Mouse (Mus musculus): ENCODE data around the gene Cdh26. TPM values are rescaled to one million over a fixed set of nuclear protein-coding genes. Genes with fewer than 3 reads are reported as not detected.

The Cdh26 gene
- polyA plus RNA-seq, 1 experiment, result 0.06 TPM

DNA sequence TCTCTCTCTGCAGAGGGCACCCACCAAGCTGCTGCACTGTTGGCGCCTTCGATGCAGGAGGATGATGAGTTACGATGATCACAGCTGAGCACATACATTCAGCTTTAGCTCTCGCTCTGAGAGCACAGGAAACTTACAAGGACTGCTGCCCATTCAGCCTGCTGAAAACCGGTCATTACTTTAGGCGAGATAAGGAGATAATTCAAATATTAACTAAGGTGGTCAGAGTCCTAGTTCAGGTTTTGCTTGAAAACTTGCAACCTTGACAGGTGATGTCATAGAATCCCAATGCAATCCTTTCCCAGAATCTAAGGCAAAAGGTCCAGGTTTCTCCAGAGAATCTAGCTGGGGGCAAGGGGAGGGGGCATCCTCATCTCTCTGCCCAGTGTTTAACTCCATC, 905 bp upstream of the Cdh26 start:
- TF ChIP-seq CTCF (IDR thresholded peaks at IDR 0.05; ENCODE audit: extremely low read depth, insufficient read length, insufficient replicate concordance, low read depth, low read length) (no peak), POLR2A (IDR thresholded peaks at IDR 0.05; ENCODE audit: low read depth, low read length) (no peak)
- WGBS, result 27% methylated on average over 6 of the region's 6 CpGs
- peaks cover 6% of the 10 kb centered on the region; the same call in 1 of the 2 replicates for H3K4me1 ChIP-seq (ENCODE audit: control insufficient read depth, insufficient read depth, insufficient read length, low read length)
- H3K4me3 ChIP-seq (ENCODE audit: low read depth, low read length), result no peak overlapping the region
- no peaks in the 10 kb centered on the region for H3K27me3 ChIP-seq (ENCODE audit: control insufficient read depth, insufficient read depth, low read length)
- H3K36me3 ChIP-seq (ENCODE audit: control insufficient read depth, insufficient read depth, low read length), result no peaks in the 10 kb centered on the region
- H3K27ac ChIP-seq (ENCODE audit: insufficient read depth, low read depth, low read length), result no peak overlapping the region

DNA sequence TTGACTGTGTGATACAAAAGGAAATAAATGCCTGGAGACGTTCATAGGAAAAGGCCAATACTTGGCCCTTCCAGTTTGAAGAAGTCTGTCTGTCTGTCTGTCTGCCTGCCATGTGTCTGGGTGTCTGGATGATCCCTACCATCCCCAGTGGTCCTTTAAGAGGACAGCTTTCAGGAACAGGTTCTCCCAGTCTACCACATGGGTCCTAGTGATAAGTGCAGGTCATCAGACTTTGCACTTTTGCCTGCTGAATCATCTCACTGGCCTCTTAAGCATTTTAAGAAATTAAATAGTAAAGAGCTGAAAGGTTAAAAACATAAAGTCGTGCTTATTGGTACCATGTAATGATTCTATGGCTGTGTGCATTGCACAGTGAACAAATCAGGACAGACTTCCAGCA, 3.2 kb downstream of the Cdh26 start:
- Histone ChIP-seq H3K27ac (ENCODE audit: insufficient read depth, low read depth, low read length) (no peak overlapping the region), H3K4me1 (ENCODE audit: control insufficient read depth, insufficient read depth, insufficient read length, low read length) (peaks cover 6% of the 10 kb centered on the region; the same call in 1 of the 2 replicates), H3K4me3 (ENCODE audit: low read depth, low read length) (no peak overlapping the region), H3K36me3 (ENCODE audit: control insufficient read depth, insufficient read depth, low read length) (no peaks in the 10 kb centered on the region), H3K27me3 (ENCODE audit: control insufficient read depth, insufficient read depth, low read length) (no peaks in the 10 kb centered on the region)
- WGBS, result 41% methylated on average over 2 of the region's 2 CpGs
- no peak for TF ChIP-seq CTCF (IDR thresholded peaks at IDR 0.05; ENCODE audit: extremely low read depth, insufficient read length, insufficient replicate concordance, low read depth, low read length)
- no peak for TF ChIP-seq POLR2A (IDR thresholded peaks at IDR 0.05; ENCODE audit: low read depth, low read length)

DNA sequence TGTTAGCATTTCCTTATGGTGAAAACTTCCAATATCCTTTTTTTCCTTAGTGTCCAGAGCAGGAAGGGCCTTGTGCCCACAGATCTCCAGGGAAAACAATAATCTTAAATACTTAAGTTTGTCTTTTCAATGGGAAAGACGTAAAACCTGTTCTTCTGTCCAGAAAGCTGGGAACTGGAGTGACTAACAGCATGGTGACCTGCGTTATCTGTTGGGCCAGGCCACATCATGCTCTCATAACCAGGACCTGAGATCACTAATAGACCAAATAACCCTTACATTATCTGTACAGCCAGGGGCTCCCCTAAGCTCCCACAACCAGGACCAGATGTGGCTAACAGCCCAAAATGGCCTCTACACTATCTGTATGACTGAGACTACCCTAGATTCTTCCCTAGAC, 3.6 kb downstream of the Cdh26 start:
- Histone ChIP-seq H3K4me3 (ENCODE audit: low read depth, low read length) (no peak overlapping the region), H3K36me3 (ENCODE audit: control insufficient read depth, insufficient read depth, low read length) (no peaks in the 10 kb centered on the region), H3K27ac (ENCODE audit: insufficient read depth, low read depth, low read length) (no peak overlapping the region), H3K4me1 (ENCODE audit: control insufficient read depth, insufficient read depth, insufficient read length, low read length) (peaks cover 6% of the 10 kb centered on the region; the same call in 1 of the 2 replicates), H3K27me3 (ENCODE audit: control insufficient read depth, insufficient read depth, low read length) (no peaks in the 10 kb centered on the region)
- 47% methylated on average over 2 of the region's 2 CpGs for WGBS
- no peak for TF ChIP-seq CTCF (IDR thresholded peaks at IDR 0.05; ENCODE audit: extremely low read depth, insufficient read length, insufficient replicate concordance, low read depth, low read length)
- no peak for TF ChIP-seq POLR2A (IDR thresholded peaks at IDR 0.05; ENCODE audit: low read depth, low read length)

DNA sequence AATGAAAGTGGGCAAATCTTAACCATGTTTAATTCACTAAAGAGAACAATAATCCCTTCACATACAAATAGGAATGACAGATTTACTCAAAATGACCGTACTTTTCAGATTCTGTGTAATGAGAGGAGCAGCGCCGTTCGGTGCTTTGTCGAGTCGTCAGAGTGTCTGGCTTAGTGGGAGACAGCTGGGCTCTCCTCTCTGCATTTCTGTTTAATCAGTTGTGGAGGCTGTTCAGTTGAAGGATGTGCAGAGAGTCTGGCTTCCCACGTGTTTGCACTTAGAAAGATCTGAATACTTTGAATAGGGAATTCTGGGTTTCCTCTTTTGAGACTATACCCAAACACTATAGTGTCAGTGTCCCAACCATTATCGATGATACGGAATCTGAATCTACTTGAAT, 7.0 kb downstream of the Cdh26 start:
- Histone ChIP-seq H3K4me1 (ENCODE audit: control insufficient read depth, insufficient read depth, insufficient read length, low read length) (peaks cover 3% of the 10 kb centered on the region; the same call in 1 of the 2 replicates), H3K36me3 (ENCODE audit: control insufficient read depth, insufficient read depth, low read length) (no peaks in the 10 kb centered on the region), H3K4me3 (ENCODE audit: low read depth, low read length) (no peak overlapping the region), H3K27ac (ENCODE audit: insufficient read depth, low read depth, low read length) (no peak overlapping the region), H3K27me3 (ENCODE audit: control insufficient read depth, insufficient read depth, low read length) (no peaks in the 10 kb centered on the region)
- TF ChIP-seq POLR2A (IDR thresholded peaks at IDR 0.05; ENCODE audit: low read depth, low read length), result no peak
- no peak for TF ChIP-seq CTCF (IDR thresholded peaks at IDR 0.05; ENCODE audit: extremely low read depth, insufficient read length, insufficient replicate concordance, low read depth, low read length)
- WGBS, result 76% methylated on average over 9 of the region's 9 CpGs

DNA sequence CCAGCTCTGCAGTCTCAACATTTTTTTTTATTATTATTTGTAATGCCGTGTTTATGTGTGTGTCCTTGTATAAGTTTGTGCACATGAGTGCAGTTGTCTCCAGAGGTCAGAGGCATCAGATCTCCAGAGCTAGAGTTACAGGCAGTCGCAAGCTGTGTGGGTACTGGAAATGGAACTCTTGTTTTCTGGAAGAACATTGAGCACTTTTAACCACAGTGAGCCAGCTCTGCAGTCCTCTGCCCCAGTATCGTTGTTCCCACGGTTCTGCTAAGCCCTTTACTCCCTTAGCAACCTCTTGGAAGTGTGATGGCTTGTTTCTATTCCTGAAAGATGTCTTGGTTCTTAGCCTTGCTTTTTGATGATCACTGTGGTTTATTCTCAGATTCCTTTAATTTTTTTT, 19.1 kb downstream of the Cdh26 start:
- WGBS, result 81% methylated on average over 4 of the region's 4 CpGs
- TF ChIP-seq POLR2A (IDR thresholded peaks at IDR 0.05; ENCODE audit: low read depth, low read length) (no peak), CTCF (IDR thresholded peaks at IDR 0.05; ENCODE audit: extremely low read depth, insufficient read length, insufficient replicate concordance, low read depth, low read length) (no peak)
- H3K27me3 ChIP-seq (ENCODE audit: control insufficient read depth, insufficient read depth, low read length), result no peaks in the 10 kb centered on the region
- H3K27ac ChIP-seq (ENCODE audit: insufficient read depth, low read depth, low read length), result no peak overlapping the region
- H3K36me3 ChIP-seq (ENCODE audit: control insufficient read depth, insufficient read depth, low read length), result no peaks in the 10 kb centered on the region
- no peak overlapping the region for H3K4me3 ChIP-seq (ENCODE audit: low read depth, low read length)
- no peaks in the 10 kb centered on the region for H3K4me1 ChIP-seq (ENCODE audit: control insufficient read depth, insufficient read depth, insufficient read length, low read length)

DNA sequence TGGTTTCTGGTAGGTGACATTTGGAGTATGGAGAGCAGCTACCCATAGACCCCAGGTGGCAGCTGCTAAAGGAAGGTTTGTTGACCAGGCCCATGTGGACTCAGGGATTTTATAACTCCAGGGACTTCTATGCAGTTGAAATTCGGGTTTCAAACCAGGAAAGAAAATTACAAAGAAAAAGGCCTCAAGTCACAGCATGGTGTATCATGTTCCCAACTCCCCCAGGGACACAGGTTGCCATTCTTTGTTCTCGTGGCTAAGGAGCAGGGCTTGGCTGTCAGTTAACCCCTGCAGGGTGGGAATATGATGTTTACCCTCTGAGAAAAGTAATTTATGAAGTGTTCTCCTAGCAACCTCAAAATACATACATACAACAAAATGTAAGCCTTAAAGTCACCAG, 19.9 kb downstream of the Cdh26 start:
- Histone ChIP-seq H3K27ac (ENCODE audit: insufficient read depth, low read depth, low read length) (no peak overlapping the region), H3K4me1 (ENCODE audit: control insufficient read depth, insufficient read depth, insufficient read length, low read length) (no peaks in the 10 kb centered on the region), H3K27me3 (ENCODE audit: control insufficient read depth, insufficient read depth, low read length) (no peaks in the 10 kb centered on the region), H3K36me3 (ENCODE audit: control insufficient read depth, insufficient read depth, low read length) (no peaks in the 10 kb centered on the region), H3K4me3 (ENCODE audit: low read depth, low read length) (no peak overlapping the region)
- TF ChIP-seq POLR2A (IDR thresholded peaks at IDR 0.05; ENCODE audit: low read depth, low read length), result no peak
- no peak for TF ChIP-seq CTCF (IDR thresholded peaks at IDR 0.05; ENCODE audit: extremely low read depth, insufficient read length, insufficient replicate concordance, low read depth, low read length)
- 50% methylated on average over 2 of the region's 2 CpGs for WGBS

DNA sequence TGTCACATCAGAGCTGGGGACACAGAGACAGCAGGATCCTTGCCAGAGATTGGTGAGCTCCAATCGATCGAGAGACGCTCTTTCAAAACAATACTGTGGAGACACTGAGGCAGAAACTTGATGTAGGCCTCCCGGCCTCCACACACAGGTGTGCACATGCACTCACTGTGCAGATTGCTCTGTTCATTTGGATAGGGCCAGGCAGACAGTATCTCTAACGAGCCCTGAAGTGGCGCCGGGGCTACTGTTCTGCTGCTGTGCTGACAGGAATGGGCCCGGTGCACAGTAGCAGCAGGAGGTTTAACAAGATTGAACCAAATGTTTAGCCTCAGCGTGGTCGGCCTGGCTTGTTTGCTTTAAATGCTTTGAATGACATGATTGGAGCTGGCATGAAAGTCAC, 20.6 kb downstream of the Cdh26 start:
- 85% methylated on average over 10 of the region's 10 CpGs for WGBS
- no peaks in the 10 kb centered on the region for H3K4me1 ChIP-seq (ENCODE audit: control insufficient read depth, insufficient read depth, insufficient read length, low read length)
- no peak overlapping the region for H3K4me3 ChIP-seq (ENCODE audit: low read depth, low read length)
- no peak for TF ChIP-seq POLR2A (IDR thresholded peaks at IDR 0.05; ENCODE audit: low read depth, low read length)
- no peak for TF ChIP-seq CTCF (IDR thresholded peaks at IDR 0.05; ENCODE audit: extremely low read depth, insufficient read length, insufficient replicate concordance, low read depth, low read length)
- H3K27ac ChIP-seq (ENCODE audit: insufficient read depth, low read depth, low read length), result no peak overlapping the region
- H3K36me3 ChIP-seq (ENCODE audit: control insufficient read depth, insufficient read depth, low read length), result no peaks in the 10 kb centered on the region
- H3K27me3 ChIP-seq (ENCODE audit: control insufficient read depth, insufficient read depth, low read length), result no peaks in the 10 kb centered on the region
